Mouse (Mus musculus) gastrocnemius, postnatal 10 days (tissue): Measurements from ENCODE around the gene Gm42791. TPM values are rescaled to one million over a fixed set of nuclear protein-coding genes. Genes with fewer than 3 reads are reported as not detected.
A peak's percentile ranks its signal among the peaks of the same experiment; 100 is the strongest.

ENCODE experiments used
- DNase-seq: peaks from one replicate; pipeline ENCODE4 v3.0.0; 2021; ENCODE audit warnings: mixed read lengths
- total RNA-seq, 2 experiments: library from RNA; stranded (reverse); gene quantifications; 2 replicates each; pipeline ENCODE4 v1.2.3; 2021

The Gm42791 gene
- total RNA-seq, 2 experiments from 2014 or later, result 0.89 to 3.7 TPM

DNA sequence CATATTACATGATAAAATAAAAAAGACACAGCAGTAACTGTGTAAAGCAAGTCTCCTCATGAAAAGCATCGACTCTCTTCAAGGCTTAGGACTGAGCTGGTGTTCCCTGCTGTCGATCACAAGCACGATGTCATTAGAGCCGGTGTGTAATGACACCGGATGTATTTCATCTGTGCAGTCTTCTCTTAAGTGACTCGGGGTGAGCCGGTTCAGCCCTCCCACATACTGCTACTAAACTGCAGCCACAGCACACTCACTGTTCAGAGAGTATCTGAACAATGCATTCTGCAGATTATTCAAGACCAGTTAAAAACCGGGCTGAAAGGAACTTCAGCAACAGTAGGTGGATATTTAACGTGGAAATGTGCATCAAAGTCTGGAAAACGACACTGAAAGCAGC, 71.5 kb downstream of the Gm42791 start:
- DNase-seq, result no peak

DNA sequence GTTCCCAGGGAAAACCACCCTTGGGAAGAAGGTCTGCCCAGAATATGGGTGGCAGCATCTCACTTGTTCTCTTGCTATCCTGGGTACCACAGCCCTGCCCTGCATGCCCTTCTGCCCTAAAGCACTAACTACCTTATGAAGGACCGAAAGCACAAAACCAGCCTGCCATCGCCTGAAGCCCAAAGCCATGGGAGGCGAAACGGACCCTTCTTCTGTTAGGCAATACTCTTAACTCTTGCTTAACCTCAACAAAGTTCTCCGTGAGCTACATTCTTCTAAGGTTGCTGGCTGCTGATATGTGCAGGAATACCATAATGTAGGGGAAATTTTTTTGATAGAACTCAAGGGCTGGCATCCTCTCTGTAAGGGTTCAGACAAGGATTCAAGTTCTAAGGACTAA, 72.2 kb downstream of the Gm42791 start:
- no peak for DNase-seq

DNA sequence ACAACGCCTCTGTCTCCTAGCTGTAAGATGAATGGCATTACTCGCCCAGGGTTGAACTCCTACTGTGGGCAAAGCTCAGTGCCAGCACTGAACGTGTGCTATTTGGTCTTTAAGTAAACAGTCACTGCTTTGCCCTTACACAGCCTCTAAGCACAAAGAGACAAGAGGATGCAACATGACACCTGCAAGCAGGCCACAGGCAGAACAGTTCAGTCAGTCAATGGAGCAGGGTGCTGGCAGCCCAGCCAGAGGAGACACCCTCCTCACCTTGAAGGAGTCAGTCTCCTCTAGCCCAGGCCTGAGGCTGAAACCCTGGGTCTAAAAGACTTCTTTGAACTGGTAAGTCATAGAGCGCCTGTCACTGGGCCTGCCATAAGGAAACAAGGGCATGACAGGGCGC, 76.9 kb downstream of the Gm42791 start:
- no peak for DNase-seq

DNA sequence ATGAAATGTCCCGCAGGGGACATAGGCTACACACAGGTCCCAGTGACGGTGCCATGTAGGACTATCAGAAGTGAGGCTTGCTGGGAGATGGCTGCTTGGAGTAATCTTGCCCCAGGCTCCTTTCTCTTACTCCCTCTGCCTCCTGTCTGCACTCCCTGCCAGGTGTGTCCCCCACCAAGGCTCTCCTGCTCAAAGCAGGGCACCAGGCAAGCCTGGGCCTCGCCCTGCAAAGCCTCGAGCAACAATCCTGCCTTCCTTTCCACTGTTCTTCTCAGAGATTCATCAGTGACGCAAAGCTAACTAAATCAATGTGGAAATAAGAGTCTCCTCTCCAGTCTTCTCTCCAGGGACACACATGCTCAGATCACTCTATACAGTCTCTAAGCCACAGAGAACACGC, 78.2 kb downstream of the Gm42791 start:
- no peak for DNase-seq

DNA sequence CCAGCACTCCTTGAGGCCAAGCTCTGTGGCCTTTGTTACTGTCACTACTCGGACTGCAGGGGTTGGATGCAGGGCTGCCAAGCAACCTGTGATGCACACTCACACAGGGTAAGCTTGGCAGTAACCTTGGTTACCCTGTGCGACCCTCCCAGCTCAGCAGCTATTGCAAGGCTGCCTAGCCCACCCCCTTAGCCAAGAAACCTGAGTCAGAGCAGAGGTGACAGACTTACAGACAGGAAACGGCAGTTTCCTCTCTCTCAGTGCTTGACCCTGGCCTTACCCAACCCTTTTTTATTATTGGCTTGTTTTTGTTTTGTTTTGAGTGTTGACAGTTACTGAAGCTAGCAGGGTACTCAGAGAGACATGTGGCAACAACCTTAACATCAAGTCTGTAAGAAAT, 82.7 kb downstream of the Gm42791 start:
- no peak for DNase-seq

DNA sequence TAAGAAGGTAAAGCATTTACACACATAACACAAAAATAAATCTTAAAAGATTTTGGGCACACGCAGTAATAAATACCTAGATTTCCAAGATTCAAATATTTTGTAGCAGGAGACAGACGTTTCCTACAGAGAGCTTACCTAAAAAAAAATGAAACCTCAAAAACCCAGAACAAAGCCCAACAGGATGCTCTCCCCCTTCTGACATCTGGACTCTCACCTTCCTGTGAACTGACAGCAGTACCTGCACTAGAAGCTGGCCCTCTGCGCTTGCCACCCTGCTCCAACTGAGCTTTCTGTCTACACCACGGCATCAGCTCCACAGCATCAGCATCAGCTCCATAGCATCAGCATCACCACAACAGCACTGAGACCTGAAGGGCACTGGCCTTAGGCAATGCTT, 84.9 kb downstream of the Gm42791 start:
- no peak for DNase-seq

DNA sequence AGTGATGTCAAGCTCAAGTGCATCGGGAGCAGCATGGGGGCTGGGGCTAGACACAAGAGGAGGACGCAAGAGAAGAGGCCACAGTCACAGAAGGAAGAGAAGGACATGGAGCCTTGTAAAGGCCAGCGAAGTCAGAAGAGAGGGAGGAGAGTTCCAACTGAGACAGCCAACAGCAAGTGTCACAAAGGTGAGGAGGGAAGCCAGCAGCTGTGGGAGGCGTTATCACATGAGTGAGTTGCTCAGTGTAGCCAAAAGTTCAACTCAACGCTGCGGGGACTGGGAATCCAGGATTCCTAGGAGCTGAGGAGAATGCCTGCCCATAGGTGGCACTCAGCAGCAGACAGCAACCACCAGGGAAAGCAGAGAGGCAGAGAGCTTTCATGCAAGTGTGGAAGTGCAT, 85.5 kb downstream of the Gm42791 start:
- DNase-seq, result no peak

DNA sequence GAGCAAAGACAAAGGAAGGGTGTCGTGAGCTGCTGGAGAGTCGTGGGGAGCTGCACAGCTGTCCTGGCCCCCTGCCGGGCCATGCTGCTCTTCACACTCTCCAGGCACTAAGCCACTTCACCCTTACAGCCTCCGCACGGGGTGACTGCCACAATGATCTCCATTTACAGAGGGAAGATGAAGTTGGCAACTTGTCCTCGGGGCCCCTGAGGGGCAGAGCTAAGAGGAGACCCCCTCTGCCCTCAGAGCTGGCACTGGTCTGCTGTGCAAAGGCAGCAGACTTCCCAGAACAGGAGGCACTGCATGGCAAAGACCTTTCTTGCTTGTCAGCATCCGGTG, 85.9 kb downstream of the Gm42791 start:
- DNase-seq, result peak; percentile 55

DNA sequence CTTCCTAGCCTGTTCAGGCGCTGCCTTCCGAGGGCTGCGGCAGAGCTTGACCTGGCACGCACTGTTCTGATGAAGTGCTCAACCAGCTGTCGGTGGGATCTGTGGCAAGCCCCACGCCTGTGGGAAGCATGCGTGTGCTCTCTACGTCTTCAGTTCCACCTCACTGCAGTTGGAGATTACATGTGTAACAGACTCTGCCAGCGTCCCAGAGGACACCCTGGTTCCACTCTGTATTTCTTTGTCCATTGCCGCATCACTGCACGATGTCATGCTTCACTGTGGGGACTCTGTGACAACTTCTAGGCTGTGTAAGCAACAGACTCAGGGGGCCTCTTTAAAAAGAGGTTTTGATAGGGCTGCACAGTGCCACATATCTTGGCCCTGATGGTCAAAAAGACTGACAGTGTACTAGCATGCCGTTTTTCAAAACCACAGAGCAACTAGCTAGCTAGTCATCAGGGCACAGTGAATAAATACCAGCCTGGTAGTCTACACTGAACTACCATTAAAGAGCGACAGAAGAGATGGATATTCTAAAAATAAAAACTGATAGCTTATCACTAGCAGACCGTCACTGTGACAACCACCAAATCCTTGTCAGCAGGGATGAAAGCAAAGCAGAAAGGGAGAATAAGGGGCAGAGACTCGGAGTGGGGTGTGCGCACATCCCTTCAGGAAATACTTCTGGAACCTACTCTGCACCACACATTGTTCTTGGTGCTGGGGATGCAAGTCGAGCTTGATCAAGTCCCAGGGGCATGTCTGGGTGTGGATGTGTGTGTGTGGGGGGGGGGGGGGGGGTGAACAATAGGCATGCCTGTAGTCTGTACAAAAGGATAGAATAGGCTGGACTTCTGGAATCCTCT, 86.5 kb downstream of the Gm42791 start:
- DNase-seq, result no peak

DNA sequence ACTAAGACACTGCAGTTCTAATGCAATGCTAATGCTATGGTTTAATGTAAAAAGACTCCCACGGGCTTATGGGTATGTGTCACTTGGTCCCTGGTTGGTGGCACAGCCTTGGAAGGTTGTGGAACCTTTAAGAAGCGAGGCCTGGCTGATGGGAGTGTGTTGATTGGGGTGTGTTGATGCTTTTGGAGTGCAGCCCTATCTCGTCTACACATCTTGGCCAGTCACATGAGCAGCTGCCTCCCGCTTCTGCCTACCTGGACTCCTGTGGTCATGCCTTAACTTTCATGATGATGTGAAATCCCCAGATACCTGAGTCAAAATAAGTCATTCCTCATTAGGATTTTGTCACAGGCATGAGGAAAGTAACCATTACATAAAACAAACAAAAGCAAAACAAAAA, 88.6 kb downstream of the Gm42791 start:
- no peak for DNase-seq

DNA sequence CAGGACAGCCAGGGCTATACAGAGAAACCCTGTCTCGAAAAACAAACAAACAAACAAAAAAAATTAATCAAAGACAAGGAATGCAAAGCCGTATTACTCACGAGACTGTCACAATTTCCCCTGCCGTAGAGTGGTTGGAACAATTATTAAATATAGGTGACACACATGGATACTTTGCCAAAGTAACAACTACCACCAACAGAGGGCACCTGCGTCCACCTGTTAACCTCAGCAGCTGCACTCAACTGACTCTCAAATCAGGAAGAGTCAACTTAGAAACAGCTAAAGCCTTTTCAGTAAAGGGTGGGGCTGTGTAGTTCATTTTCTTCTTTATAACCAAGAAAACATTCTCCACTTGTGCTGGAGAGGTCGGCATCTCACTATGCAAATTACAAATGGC, 90.1 kb downstream of the Gm42791 start:
- no peak for DNase-seq

DNA sequence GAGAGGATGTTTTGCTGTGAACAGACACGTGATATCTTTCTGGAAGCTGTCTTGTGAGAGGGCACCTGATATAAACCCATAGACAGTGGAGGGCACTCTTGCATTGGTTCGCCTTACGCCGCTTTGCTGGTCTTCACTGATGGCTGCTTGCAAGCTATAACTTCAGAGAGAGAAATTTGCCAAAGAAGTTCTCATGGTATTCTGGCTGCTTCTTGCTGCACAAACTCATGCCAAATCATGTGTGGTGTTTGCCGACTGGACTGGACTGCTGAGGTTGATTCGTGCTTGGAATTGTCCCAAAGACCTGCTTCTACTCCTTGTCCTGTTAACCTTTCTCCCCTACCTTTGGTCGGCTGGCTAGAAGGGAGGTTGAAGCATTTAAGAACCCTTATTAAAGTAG, 95.6 kb downstream of the Gm42791 start:
- no peak for DNase-seq

DNA sequence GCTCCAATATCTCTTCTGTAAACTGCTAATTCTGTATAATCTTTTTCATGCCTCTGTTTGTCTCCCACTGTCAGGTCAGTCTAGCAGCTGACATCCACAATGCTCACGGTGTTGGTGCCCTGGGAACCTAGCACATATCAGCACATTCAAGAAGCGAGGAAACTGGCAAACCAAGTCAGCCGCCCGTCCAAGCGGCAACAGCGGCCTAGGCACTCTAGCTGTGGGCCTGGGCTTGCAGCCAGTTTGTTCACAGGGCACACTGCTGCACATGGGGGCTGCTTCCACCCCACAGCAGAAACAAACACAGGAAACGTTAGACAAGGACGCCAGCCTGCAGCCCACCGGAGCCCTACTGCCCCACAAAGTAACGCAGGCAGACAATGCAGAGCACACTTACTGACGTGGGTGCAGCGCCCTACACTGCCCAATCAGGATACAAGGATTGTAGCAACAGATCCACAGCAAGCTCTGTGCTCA, 97.0 kb downstream of the Gm42791 start:
- no peak for DNase-seq

DNA sequence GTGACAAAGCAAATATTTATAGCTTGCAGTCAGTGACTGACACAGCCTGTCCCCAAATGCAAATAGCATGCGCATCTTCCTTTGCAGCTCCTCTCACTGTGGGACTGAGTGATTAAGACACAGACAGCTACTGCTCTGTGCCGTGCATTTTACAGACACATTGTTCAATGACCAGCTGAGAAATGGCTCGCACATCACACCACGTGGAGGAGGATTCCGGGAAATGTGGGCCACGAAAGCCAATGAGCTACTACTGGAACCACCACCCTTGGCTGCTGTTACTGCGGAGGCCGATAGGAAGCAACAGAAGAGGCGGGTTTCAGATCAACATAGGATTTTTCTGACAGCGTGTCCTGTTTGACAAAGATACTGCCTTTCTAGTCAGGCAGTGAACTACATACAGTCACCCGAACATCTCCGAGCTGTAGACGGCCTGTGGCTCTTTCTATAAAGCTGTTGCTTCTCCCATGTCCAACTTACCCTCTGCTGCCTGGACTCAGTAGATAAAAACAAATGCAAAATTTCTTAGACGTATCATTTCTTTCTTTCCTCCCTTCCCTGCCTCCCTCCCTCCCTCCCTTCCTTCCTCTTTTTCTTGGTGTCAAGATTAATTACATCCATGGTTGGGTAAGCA, 97.8 kb downstream of the Gm42791 start:
- no peak for DNase-seq

DNA sequence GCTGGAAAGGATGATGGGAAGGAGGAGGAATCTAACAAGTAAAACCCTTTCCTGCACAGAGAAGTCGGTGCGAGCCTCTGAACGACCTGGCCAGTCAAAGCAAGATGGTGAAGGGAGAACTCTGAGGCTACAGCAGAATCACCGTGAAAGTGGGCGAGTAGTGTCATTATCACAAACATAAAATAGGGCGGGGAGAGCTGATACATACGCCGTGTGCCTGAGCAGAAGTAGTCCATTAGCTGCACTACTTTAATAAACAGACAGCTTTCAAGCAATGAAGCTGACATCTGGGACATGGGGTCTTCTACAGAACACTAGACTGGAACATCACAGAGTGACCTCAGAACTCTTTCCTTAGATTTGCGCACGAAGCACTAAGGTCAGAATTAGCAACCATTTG, 98.4 kb downstream of the Gm42791 start:
- no peak for DNase-seq

DNA sequence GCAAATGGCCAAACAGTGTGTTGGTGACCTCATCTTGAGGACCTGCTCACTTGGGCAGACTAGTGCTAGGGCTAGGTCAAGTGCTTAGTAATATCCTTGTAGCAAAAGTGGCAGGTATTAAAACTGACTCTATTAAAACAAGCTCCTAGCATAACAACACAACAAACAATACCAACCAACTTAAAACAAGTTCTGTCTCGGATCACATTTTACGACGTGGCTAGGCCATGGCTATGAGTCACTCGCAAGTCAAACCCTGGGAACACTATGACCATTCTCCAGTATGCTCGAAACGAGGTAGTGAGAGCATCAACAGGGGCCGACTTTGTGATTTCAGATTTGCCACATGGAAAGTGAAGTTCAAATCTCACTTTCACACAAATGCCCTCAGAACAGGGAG, 99.1 kb downstream of the Gm42791 start:
- no peak for DNase-seq

DNA sequence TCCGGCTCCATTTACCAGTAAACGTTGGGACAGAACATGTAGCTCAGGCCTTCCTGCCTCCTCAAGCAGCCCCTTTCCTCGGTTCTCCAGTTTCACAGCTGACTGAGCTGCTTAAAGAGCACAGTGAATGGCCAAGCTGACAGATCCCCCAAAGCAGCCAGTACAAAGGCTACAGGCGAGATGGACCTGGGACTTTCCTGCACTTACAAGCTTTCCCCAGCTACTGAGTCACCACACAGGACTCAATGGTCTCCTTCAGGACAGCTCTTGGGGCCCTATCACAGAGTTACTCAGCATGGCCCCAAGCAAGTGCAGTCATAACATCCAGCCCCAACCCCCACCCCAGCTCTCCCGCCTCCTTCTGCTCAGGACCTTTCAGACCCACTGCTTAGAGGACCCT, 99.9 kb downstream of the Gm42791 start:
- no peak for DNase-seq

DNA sequence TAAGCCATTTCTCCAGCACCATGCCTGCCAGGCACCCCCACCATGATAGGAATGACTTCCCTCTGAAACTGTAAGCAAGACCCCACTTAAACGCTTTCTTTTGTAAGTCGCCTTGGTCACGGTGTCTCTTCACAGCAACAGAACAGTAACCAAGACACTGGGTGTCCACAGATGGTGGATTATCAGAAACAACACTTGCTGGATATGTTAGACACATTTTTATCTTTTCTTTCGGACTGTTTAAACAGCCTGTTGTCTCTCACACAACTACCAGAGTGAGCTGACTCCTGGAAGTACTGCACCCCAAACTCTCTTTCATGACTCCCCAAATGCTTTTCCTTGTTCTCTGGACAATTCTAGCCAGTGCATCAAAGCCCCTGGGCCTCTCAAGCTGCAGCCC, 104.7 kb downstream of the Gm42791 start:
- no peak for DNase-seq

DNA sequence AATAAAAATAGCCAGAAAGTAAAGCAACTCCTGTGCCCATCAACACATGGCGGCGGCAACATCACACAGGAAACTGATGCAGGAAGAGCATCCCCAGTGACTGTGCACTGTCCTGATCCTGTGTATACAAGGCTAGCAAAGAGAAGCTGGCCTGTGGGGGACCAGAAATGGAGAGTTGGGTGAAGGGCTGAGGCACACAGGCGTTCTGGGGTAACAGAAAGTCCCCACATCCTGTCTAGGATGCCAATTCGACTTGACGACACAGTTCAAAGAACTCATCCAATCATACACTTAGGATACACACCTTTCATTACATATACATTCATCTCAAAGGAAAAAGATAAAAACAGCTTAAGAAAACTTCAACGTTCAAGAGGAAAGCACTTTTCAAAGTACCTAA, 106.9 kb downstream of the Gm42791 start:
- DNase-seq, result no peak

DNA sequence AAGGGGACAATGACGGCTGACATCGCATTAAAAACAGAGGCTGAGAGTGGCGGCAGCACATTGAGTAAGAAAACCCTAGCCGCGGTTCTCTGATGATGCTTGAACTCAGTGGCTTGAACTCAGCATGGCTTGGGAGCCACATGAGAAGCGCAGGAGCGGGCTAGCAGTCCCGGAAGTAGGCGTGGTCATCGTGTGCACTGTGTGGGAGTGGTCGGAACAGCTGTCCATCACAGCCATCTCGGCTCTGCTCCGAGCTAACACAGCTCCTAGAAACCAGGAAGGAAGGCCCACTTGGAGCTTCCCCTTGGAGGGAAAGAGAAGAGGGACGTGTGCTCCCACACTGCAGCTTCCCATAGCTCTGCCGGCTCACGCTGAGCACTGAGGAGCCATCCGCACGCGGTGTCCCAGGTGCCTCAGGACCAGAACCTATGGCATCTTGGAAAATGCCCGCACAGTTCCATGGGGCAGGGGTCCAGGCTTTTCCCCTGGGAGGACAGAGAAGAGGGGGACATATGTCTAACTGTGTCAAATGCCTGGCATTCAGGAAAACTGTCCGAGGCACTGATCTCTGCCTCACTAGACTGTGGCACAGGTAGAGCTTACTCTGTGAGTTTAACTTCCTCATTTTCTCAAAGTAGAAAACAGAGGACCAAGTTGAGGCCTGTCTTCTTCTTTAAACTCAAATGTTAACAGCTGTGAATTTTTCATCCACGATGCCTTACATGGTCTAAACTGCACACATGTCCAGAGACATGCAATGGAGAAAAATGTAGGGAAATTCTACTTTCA, 108.9 kb downstream of the Gm42791 start:
- no peak for DNase-seq

DNA sequence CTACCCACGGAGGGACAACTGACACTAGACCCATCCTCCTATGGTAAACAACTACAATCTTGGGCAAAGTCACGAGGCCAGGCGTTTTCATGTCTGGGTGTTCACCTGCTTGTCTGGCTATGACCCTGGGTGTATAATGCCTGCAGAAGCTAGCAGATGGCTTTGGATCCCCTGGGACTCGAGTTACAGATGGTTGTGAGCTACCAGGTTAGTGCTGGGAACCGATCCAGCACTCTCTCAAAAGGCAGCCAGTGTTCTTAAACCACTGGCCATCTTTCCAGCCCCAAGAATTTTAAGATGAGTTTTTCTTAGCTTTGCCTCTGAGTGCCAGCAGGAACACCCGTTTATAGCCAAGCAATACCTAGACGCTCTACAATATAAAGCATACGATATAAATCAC, 111.3 kb downstream of the Gm42791 start:
- no peak for DNase-seq

DNA sequence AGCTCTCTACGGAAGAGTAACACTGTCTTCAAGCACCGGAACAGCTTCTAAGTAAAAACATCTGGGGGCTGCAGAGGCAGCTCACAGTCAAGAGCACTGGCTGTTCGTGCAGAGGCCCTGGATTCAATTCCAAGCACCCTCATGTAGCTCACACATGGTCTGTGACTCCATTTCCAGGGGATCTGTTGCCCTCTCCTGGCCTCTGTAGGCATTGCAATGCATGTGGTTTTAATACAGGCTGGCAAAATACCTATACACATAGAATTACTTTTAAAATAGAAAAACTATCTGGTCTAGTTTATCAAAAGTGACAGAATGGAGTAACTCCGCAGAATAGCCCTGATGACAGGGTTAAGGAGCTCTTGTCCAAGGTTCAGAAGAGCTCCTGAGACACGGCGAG, 115.7 kb downstream of the Gm42791 start:
- DNase-seq, result no peak

DNA sequence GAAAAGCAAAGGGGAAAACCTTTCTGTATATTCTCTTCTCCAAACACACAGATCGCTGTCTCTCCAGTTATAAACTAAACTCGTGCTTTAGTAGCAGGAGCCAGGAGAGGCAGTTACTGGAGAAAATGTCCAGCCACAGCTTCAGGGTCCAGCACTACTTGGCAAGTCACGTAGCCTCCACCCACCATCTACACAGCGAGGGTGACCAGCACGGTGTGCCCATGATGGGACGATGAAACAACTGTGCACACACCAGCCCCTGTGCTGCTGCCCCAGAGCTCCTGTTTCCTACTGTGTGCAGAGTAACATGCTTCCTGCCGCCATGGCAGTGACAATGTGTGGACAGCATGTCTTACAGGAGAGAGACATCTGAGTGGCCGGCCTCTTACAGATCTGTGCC, 121.8 kb downstream of the Gm42791 start:
- no peak for DNase-seq
